Mouse (Mus musculus) ZHBTc4 (cell line): ENCODE results near the gene Vps18.
A peak's percentile ranks its signal among the peaks of the same experiment; 100 is the strongest.

Experiments
- DNase-seq: peaks from one replicate; pipeline ENCODE4 v3.0.0-alpha.2; 2011; ENCODE audit warnings: low read depth, low spot score

The Vps18 gene

GRCm38 (mm10) chr2:119344537-119345138, 56.1 kb downstream of the Vps18 start:
- peak; percentile 56 for DNase-seq
